Mouse (Mus musculus) intestine, embryonic 16.5 days (tissue): ENCODE data around the gene Prps1l1. TPM values are rescaled to one million over a fixed set of nuclear protein-coding genes. Genes with fewer than 3 reads are reported as not detected.

Experiments used
- ATAC-seq: fragments of 200-750 bp; cut with Nextera tagmentation; 2 replicates; pipeline ENCODE4 v1.8.0; 2017; ENCODE audit warnings: moderate TSS enrichment, moderate library complexity
- H3K27ac ChIP-seq: fragments of 300-500 bp; sonication (generic); 2 replicates; pipeline ENCODE4 v1.5.1; 2014; ENCODE audit warnings: mild to moderate bottlenecking, low read length
- H3K27me3 ChIP-seq: fragments of 300-500 bp; sonication (generic); replicated peaks from 2 replicates; pipeline ENCODE4 v1.6.1; 2014; ENCODE audit warnings: low read length, control low read depth, mixed read lengths; ENCODE audit not compliant: control insufficient read depth, insufficient read depth
- H3K36me3 ChIP-seq: fragments of 300-500 bp; sonication (generic); 2 replicates; pipeline ENCODE4 v1.6.1; 2014; ENCODE audit warnings: low read length, control low read depth; ENCODE audit not compliant: control insufficient read depth, insufficient read depth
- H3K4me1 ChIP-seq: fragments of 300-500 bp; sonication (generic); 2 replicates; pipeline ENCODE4 v1.6.1; 2014; ENCODE audit warnings: low read length, control low read depth, mixed read lengths; ENCODE audit not compliant: control insufficient read depth, insufficient read depth
- H3K4me2 ChIP-seq: fragments of 300-500 bp; sonication (generic); 2 replicates; pipeline ENCODE4 v1.6.1; 2014; ENCODE audit warnings: low read depth, low read length, control low read depth
- H3K4me3 ChIP-seq: fragments of 300-500 bp; sonication (generic); 2 replicates; pipeline ENCODE4 v1.5.1; 2014; ENCODE audit warnings: mild to moderate bottlenecking, low read length
- H3K9ac ChIP-seq: fragments of 300-500 bp; sonication (generic); 2 replicates; pipeline ENCODE4 v1.6.1; 2014; ENCODE audit warnings: low read depth, low read length
- H3K9me3 ChIP-seq: fragments of 300-500 bp; sonication (generic); 2 replicates; pipeline ENCODE4 v1.6.1; 2016; ENCODE audit warnings: low read length, control low read depth; ENCODE audit not compliant: control insufficient read depth
- WGBS: fragments of 180-500 bp; shearing (Covaris S2); extraction: QIAGEN DNeasy Blood & Tissue Kit; methylation state at CpG from one replicate; pipeline ENCODE4 v1.1.7; 2014; 5-methylcytosine and 5-hydroxymethylcytosine counted together
- polyA plus RNA-seq: library from polyadenylated mRNA; unstranded; fragments of >200 nt; fragmentation: Nextera tagmentation; extraction: Ambion mirVana; gene quantifications from 2 replicates; pipeline ENCODE4 v1.2.1, GENCODE M21; 2015

Gene Prps1l1
- polyA plus RNA-seq, 1 experiment from 2014 or later, result not detected

GRCm38 (mm10) chr12:35018679-35019237, 34.2 kb downstream of the Prps1l1 start:
- no peaks in the 10 kb centered on the region for H3K27me3 ChIP-seq
- no peaks in the 10 kb centered on the region for H3K36me3 ChIP-seq
- ATAC-seq, result no peak
- H3K9me3 ChIP-seq, result no peaks in the 10 kb centered on the region
- H3K9ac ChIP-seq, result no peak overlapping the region
- H3K4me3 ChIP-seq, result no peak overlapping the region
- WGBS, result 78% methylated on average over 9 of the region's 9 CpGs
- no peak overlapping the region for H3K27ac ChIP-seq
- no peak overlapping the region for H3K4me2 ChIP-seq
- H3K4me1 ChIP-seq, result no peaks in the 10 kb centered on the region

- H3K4me3 ChIP-seq, result no peak overlapping the region
- H3K4me1 ChIP-seq, result no peaks in the 10 kb centered on the region; the same call in 1 of the 2 replicates
- H3K9ac ChIP-seq, result no peak overlapping the region
- H3K27me3 ChIP-seq, result no peaks in the 10 kb centered on the region
- H3K9me3 ChIP-seq, result no peaks in the 10 kb centered on the region
- no peaks in the 10 kb centered on the region for H3K36me3 ChIP-seq
- ATAC-seq, result no peak
- 72% methylated on average over 9 of the region's 9 CpGs for WGBS
- no peak overlapping the region for H3K27ac ChIP-seq
- no peak overlapping the region for H3K4me2 ChIP-seq
Observed at GRCm38 (mm10) chr12:35021285-35021684, 36.7 kb downstream of the Prps1l1 start.

DNA sequence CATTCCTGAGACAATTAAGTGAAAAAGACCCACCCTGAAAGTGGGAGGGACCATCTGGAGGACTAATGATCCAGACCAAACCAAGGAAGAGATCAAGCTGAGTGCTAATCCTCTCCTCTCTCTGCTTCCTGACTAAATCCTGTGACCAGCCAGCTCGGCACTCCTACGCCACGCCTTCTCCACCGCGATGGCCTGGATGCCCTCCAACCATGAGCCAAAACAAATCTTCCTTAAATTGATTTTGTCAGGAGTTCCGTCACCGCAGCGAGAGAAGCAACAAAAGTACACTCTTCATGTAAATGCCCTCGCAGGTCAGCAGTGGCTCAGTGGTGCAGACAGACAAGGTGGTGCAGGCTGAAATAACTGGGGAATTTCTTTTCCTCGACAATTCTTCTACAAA, 37.5 kb downstream of the Prps1l1 start:
- Histone ChIP-seq H3K27ac (no peak overlapping the region), H3K4me3 (no peak overlapping the region), H3K9ac (no peak overlapping the region), H3K27me3 (no peaks in the 10 kb centered on the region), H3K4me2 (no peak overlapping the region), H3K9me3 (no peaks in the 10 kb centered on the region), H3K36me3 (no peaks in the 10 kb centered on the region), H3K4me1 (no peaks in the 10 kb centered on the region; the same call in 1 of the 2 replicates)
- WGBS, result 54% methylated on average over 10 of the region's 10 CpGs
- ATAC-seq, result no peak

GRCm38 (mm10) chr12:35025916-35026432, 41.4 kb downstream of the Prps1l1 start:
- Histone ChIP-seq H3K9ac (no peak overlapping the region), H3K4me3 (no peak overlapping the region), H3K4me2 (no peak overlapping the region), H3K27ac (peak overlapping the region; percentile 40; the same call in 1 of the 2 replicates), H3K9me3 (no peaks in the 10 kb centered on the region), H3K27me3 (no peaks in the 10 kb centered on the region), H3K4me1 (no peaks in the 10 kb centered on the region; the same call in 1 of the 2 replicates), H3K36me3 (no peaks in the 10 kb centered on the region)
- WGBS, result 54% methylated on average over 4 of the region's 4 CpGs
- peak; percentile 92 for ATAC-seq

GRCm38 (mm10) chr12:35027533-35027932, 43.0 kb downstream of the Prps1l1 start:
- H3K27me3 ChIP-seq, result no peaks in the 10 kb centered on the region
- H3K4me1 ChIP-seq, result no peaks in the 10 kb centered on the region; the same call in 1 of the 2 replicates
- no peaks in the 10 kb centered on the region for H3K9me3 ChIP-seq
- no peak overlapping the region for H3K4me3 ChIP-seq
- 68% methylated on average over 1 of the region's 1 CpGs for WGBS
- no peak overlapping the region for H3K9ac ChIP-seq
- H3K27ac ChIP-seq, result no peak overlapping the region
- H3K4me2 ChIP-seq, result no peak overlapping the region
- ATAC-seq, result no peak
- H3K36me3 ChIP-seq, result no peaks in the 10 kb centered on the region

Other genes starting within 250 kb of the Prps1l1 start
- 3.2 and 3.3 TPM in 2 replicates for gene Hdac9, start 67.7 kb upstream of the Prps1l1 start, polyA plus RNA-seq
- gene Snx13, start 62.4 kb downstream of the Prps1l1 start, polyA plus RNA-seq, result 31.5 and 32.4 TPM in 2 replicates